Mouse (Mus musculus): ENCODE results near the gene Dclre1a. TPM values are rescaled to one million over a fixed set of nuclear protein-coding genes. Genes with fewer than 3 reads are reported as not detected.

Dclre1a gene
- total and polyA plus RNA-seq, 3 experiments: 28.7 to 142 (median 36.0) TPM

DNA sequence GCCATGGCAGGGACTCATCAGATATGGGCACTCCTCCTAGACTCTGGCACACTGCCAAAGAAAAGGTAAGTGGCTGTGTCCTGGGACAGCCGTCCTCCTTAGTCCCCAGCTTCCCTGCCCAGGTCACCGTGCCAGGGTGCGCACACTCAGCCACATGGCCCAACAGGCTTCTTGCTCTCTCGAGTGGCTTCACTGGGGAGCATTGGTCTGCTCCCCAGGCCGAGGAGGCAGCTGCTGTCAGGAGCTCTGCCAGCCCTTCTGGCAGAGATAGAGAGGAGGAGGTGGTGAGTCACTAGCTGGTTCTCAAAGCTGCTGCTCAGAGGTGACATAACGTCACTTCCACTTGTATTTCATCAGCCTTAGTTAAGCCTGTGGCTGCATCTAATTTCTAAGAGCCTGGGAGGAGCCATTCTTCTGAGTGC, 40.2 kb upstream of the Dclre1a start (continued):
- TF ChIP-seq ZC3H11A (IDR thresholded peaks at IDR 0.05; ENCODE audit: low read depth, low read length) (no peak), POLR2AphosphoS5 (IDR thresholded peaks at IDR 0.05; ENCODE audit: borderline replicate concordance, low read depth, low read length) (no peak), HCFC1 (IDR thresholded peaks at IDR 0.05; ENCODE audit: low read depth, low read length) (no peak), TBP (IDR thresholded peaks at IDR 0.05; ENCODE audit: low read depth, low read length) (peak; percentile 64), MYB (IDR thresholded peaks at IDR 0.05; ENCODE audit: low read depth, low read length) (no peak), ZKSCAN1 (IDR thresholded peaks at IDR 0.05; ENCODE audit: low read depth, low read length) (no peak), MEF2A (IDR thresholded peaks at IDR 0.05; ENCODE audit: extremely low read depth, insufficient replicate concordance, low read depth, low read length, poor library complexity, severe bottlenecking) (no peak), JUND (IDR thresholded peaks at IDR 0.05; ENCODE audit: low read depth, low read length) (peak; percentile 93)

DNA sequence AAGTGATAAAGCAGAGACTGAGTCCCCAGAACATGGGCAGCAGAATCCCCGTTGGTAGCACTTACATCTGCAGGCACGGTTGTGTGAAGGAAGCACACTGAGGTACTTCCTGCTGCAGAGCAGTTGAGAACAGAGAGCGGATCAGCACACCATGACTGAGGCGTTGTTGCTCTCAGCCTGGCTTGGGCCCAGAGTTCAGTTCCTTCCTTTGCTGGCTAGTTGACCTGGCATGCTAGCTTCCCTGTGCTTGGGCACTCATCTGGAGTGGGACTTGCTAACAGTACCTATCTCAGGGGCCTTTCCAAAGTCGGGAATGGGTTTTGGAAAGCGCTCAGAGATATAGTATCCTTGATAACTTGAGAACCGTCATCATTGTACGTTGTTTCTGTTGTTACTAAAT, 38.3 kb upstream of the Dclre1a start:
- no peak overlapping the region for H3K27ac ChIP-seq (ENCODE audit: control insufficient read depth, low read depth, low read length)
- no peak for TF ChIP-seq TBP (IDR thresholded peaks at IDR 0.05; ENCODE audit: low read depth, low read length)
- no peak for TF ChIP-seq RAD21 (IDR thresholded peaks at IDR 0.05; ENCODE audit: low read depth, low read length)
- peaks cover 26 to 50% of the 10 kb centered on the region in 2 experiments for H3K36me3 ChIP-seq (ENCODE audit: control insufficient read depth in 1 of 2, insufficient read depth in 2 of 2, low read length in 2 of 2)
- no peaks in the 10 kb centered on the region for H3K9me3 ChIP-seq (replicated peaks; ENCODE audit: insufficient read depth, low read length)
- H3K79me2 ChIP-seq (ENCODE audit: control insufficient read depth, insufficient read depth, low read length, poor library complexity): no peaks in the 10 kb centered on the region
- no peaks in the 10 kb centered on the region for H3K27me3 ChIP-seq (ENCODE audit: control insufficient read depth in 1 of 2, insufficient read depth in 2 of 2, low read length in 2 of 2)
- H3K9ac ChIP-seq (ENCODE audit: control insufficient read depth, low read depth, low read length, poor library complexity, severe bottlenecking): no peak overlapping the region
- no peak overlapping the region for H3K4me3 ChIP-seq (ENCODE audit: control insufficient read depth in 1 of 2, insufficient read depth in 1 of 2, low read depth in 2 of 2, low read length in 2 of 2)
- no peak for DNase-seq (ENCODE audit: low read depth, low spot score)
- peaks cover 11 to 14% of the 10 kb centered on the region in 2 experiments for H3K4me1 ChIP-seq (ENCODE audit: control insufficient read depth in 1 of 2, insufficient read depth in 2 of 2, low read length in 2 of 2)

DNA sequence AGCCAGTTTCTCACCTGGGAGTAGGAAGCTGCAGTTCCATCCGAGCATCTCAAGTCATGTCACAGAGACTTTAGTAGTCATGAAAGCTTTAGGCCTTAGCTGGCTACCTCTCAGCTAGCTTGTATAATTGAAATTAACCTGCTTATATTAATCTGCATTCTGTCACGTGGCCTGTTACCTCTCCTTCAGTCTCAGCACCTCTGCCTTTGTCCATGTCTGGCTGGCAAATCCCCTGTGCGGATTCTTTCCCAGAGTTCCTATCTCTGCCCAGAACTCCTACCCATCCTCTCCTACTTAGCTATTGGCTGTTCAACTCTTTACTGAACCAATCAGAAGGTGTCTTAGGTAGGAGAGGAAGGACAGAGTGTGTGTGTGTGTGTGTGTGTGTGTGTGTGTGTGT, 36.3 kb upstream of the Dclre1a start:
- Histone ChIP-seq H3K9ac (ENCODE audit: control insufficient read depth, low read depth, low read length, poor library complexity, severe bottlenecking) (no peak overlapping the region), H3K4me3 (ENCODE audit: control insufficient read depth in 1 of 2, insufficient read depth in 1 of 2, low read depth in 2 of 2, low read length in 2 of 2) (no peak overlapping the region), H3K36me3 (ENCODE audit: control insufficient read depth in 1 of 2, insufficient read depth in 2 of 2, low read length in 2 of 2) (peaks cover 26 to 44% of the 10 kb centered on the region in 2 experiments), H3K27ac (ENCODE audit: control insufficient read depth, low read depth, low read length) (no peak overlapping the region), H3K27me3 (ENCODE audit: control insufficient read depth in 1 of 2, insufficient read depth in 2 of 2, low read length in 2 of 2) (no peaks in the 10 kb centered on the region), H3K9me3 (replicated peaks; ENCODE audit: insufficient read depth, low read length) (no peaks in the 10 kb centered on the region), H3K4me1 (ENCODE audit: control insufficient read depth in 1 of 2, insufficient read depth in 2 of 2, low read length in 2 of 2) (peaks cover 11 to 14% of the 10 kb centered on the region in 2 experiments), H3K79me2 (ENCODE audit: control insufficient read depth, insufficient read depth, low read length, poor library complexity) (no peaks in the 10 kb centered on the region)
- TF ChIP-seq ZKSCAN1 (IDR thresholded peaks at IDR 0.05; ENCODE audit: low read depth, low read length) (no peak), CHD1 (IDR thresholded peaks at IDR 0.05; ENCODE audit: low read depth, low read length) (no peak), ZMIZ1 (IDR thresholded peaks at IDR 0.05; ENCODE audit: low read depth, low read length) (no peak), ETS1 (IDR thresholded peaks at IDR 0.05; ENCODE audit: low read depth, low read length) (no peak), GATA1 (IDR thresholded peaks at IDR 0.05; ENCODE audit: low read depth, low read length) (no peak), MAFK (IDR thresholded peaks at IDR 0.05; ENCODE audit: borderline replicate concordance, low read depth, low read length) (no peak), MEF2A (IDR thresholded peaks at IDR 0.05; ENCODE audit: extremely low read depth, insufficient replicate concordance, low read depth, low read length, poor library complexity, severe bottlenecking) (no peak), POLR2AphosphoS5 (IDR thresholded peaks at IDR 0.05; ENCODE audit: borderline replicate concordance, low read depth, low read length) (no peak), KAT2A (conservative IDR thresholded peaks at IDR 0.05; ENCODE audit: low read depth, low read length) (no peak), E2F4 (IDR thresholded peaks at IDR 0.05; ENCODE audit: borderline replicate concordance, low read depth, low read length) (no peak)
- DNase-seq (ENCODE audit: low read depth, low spot score): no peak
